Mouse (Mus musculus): ENCODE data around the gene Csn3. TPM values are rescaled to one million over a fixed set of nuclear protein-coding genes. Genes with fewer than 3 reads are reported as not detected.

Gene Csn3
- not detected in 2 replicates for polyA plus RNA-seq (2012)

DNA sequence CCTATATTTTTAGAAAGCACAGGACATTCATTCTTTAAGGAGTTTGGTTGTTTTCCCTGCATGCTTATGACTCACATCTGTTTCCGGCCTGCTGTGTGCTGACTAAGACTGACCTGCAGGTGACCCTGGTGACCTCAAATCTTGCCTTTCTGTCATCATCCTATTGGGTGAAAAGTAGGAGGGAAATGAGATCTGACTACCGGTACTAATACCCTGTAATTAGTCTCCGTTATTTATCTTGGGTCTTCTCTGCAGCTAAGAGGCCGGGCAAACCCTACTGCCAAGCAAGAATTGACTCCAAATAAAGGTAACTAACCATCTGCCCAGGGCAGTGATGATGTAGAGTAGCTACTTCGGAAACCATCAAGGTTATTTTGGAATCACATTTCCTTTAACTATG, at the start of gene Csn3:
Csn3 (plus strand) TSS at position 208 of the 400 bp plus-strand sequence.

DNA sequence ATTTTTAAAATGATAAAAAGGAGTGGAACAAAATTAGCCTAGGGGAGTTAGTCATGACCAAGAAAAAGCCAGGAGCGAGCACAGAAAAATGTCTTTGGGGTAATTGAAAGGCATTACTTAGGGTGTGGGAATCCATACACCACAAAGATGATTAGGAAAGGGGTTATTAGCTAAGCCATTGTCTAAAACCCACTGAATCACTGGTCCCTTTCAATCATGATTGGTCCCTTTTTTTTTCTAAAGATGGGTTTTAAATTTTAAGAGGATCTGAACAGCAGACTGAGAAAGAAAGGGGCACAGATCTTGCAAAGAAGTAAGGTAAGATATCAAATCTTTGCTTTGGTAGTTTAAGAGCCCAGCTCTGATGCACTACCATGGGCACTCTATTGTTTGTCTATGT, 40.6 kb upstream of the Csn3 start, which contains the start of gene Odam:
Odam (plus strand) TSS at position 301 of the 400 bp plus-strand sequence.

DNA sequence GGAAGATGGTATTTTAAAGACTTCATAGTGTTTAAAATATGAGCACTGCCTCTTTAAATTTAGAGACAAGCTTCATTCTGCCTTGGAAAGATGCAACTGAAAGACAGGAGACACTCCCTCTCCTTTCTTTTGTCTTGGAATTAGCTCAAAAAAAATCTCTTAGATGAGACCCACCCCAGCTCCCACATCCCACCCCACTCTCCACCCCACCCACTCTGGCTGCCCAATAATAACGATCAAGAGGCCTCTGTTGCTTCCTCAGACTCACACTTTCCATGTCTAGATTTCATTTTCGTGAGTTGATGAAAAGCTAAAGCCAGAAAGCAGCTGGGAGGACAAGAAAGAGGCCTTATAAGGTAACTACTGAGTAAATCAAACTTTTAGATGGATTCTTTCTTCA, 43.8 kb downstream of the Csn3 start, which contains the start of the genes 2310003L06Rik and Gm28434:
2310003L06Rik (plus strand) TSS at position 259 of the 400 bp plus-strand sequence.
Gm28434 (plus strand) TSS at position 317 of the 400 bp plus-strand sequence.

DNA sequence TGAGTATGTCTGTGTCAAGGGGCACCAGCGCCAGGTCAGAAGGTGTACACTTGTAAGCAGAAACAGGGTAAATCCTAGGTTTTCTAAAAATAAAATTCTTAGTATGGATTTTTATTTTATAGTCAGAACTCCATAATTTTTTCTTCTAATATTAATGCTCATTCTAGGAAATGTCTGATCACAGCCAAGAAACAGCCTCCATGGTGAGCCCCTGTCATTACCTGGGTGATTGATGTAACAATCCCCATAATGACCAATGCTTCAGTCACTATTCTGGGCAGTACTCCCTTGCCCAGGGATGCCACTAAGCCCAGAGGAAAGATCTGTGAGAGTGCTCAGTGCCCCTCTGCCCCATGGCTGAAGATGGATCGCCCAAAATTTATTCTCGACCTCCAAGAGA, 53.8 kb downstream of the Csn3 start, which contains the start of gene Cabs1:
Cabs1 (plus strand) TSS at position 301 of the 400 bp plus-strand sequence.

Other genes with a start within 250 kb of the Csn3 start
- not detected in 2 replicates for gene Csn2, start 225.9 kb upstream of the Csn3 start, polyA plus RNA-seq (2012)
- not detected in 2 replicates for gene Csn1s2a, start 151.0 kb upstream of the Csn3 start, polyA plus RNA-seq (2012)
- gene Csn1s2b, start 117.5 kb upstream of the Csn3 start, polyA plus RNA-seq (2012): not detected in 2 replicates
- not detected in 2 replicates for gene Prr27, start 99.9 kb upstream of the Csn3 start, polyA plus RNA-seq (2012)
- gene Odam, start 40.5 kb upstream of the Csn3 start, polyA plus RNA-seq (2012): not detected in 2 replicates
- gene 2310003L06Rik, start 43.9 kb downstream of the Csn3 start, polyA plus RNA-seq (2012): not detected in 2 replicates
- not detected in 2 replicates for gene Gm28434, start 43.9 kb downstream of the Csn3 start, polyA plus RNA-seq (2012)
- gene Cabs1, start 53.9 kb downstream of the Csn3 start, polyA plus RNA-seq (2012): not detected in 2 replicates
- not detected in 2 replicates for gene Smr3a, start 77.0 kb downstream of the Csn3 start, polyA plus RNA-seq (2012)
- not detected in 2 replicates for gene Smr2, start 161.0 kb downstream of the Csn3 start, polyA plus RNA-seq (2012)
- not detected in 2 replicates for gene Gm11116, start 186.0 kb downstream of the Csn3 start, polyA plus RNA-seq (2012)
- not detected in 2 replicates for gene Gm11115, start 228.5 kb downstream of the Csn3 start, polyA plus RNA-seq (2012)